Mouse (Mus musculus) kidney, postnatal 0 days (tissue): ENCODE measurements at regions not wholly inside any gene's neighbourhood (a gene's known extent, or its start where the extent isn't known, plus 50 kb on each side); places are given as distances from the start of the nearest gene placed in this dataset.

Experiments used
- ATAC-seq: fragments of 200-750 bp; cut with Nextera tagmentation; replicated peaks from 2 replicates; pipeline ENCODE4 v1.8.0; 2017; ENCODE audit warnings: low read depth, moderate number of reproducible peaks, moderate TSS enrichment, moderate library complexity; ENCODE audit not compliant: low FRiP score
- DNase-seq: peaks from one replicate; pipeline ENCODE4 v3.0.0-alpha.2; 2016; ENCODE audit warnings: low spot score
- H3K27ac ChIP-seq: fragments of 300-500 bp; sonication (generic); 2 replicates; pipeline ENCODE4 v1.5.1; 2014; ENCODE audit warnings: mild to moderate bottlenecking
- H3K27me3 ChIP-seq: fragments of 300-500 bp; sonication (generic); 2 replicates; pipeline ENCODE4 v1.6.1; 2014; ENCODE audit warnings: low read length, mixed read lengths; ENCODE audit not compliant: insufficient read depth
- H3K36me3 ChIP-seq: fragments of 300-500 bp; sonication (generic); 2 replicates; pipeline ENCODE4 v1.6.1; 2014; ENCODE audit warnings: low read length, mixed read lengths; ENCODE audit not compliant: insufficient read depth
- H3K4me1 ChIP-seq: fragments of 300-500 bp; sonication (generic); replicated peaks from 2 replicates; pipeline ENCODE4 v1.6.1; 2014; ENCODE audit warnings: antibody characterized with exemption, low read length, mixed read lengths; ENCODE audit not compliant: insufficient read depth
- H3K4me2 ChIP-seq: fragments of 300-500 bp; sonication (generic); 2 replicates; pipeline ENCODE4 v1.6.1; 2014; ENCODE audit warnings: mild to moderate bottlenecking, low read length, moderate library complexity, mixed read lengths
- H3K4me3 ChIP-seq: fragments of 300-500 bp; sonication (generic); replicated peaks from 2 replicates; pipeline ENCODE4 v1.5.1; 2014; ENCODE audit warnings: low read depth, low read length
- H3K9ac ChIP-seq: fragments of 300-500 bp; sonication (generic); 2 replicates; pipeline ENCODE4 v1.6.1; 2014; ENCODE audit warnings: low read depth, low read length
- H3K9me3 ChIP-seq: fragments of 300-500 bp; sonication (generic); replicated peaks from 2 replicates; pipeline ENCODE4 v1.6.1; 2016; ENCODE audit warnings: low read length, inconsistent platforms, mixed read lengths
- CTCF ChIP-seq: IDR thresholded peaks from 2 replicates; pipeline ENCODE4 v1.5.1; 2016; ENCODE audit warnings: antibody characterized with exemption, low read depth, mild to moderate bottlenecking, moderate library complexity
- WGBS: fragments of 180-500 bp; shearing (Covaris S2); extraction: QIAGEN DNeasy Blood & Tissue Kit; methylation state at CpG from one replicate; pipeline ENCODE4 v1.1.7; 2014; 5-methylcytosine and 5-hydroxymethylcytosine counted together

GRCm38 (mm10) chr12:10078341-10078740 is 291.4 kb upstream of the Nt5c1b start:
- Histone ChIP-seq H3K9ac (no peak overlapping the region), H3K27me3 (no peaks in the 10 kb centered on the region), H3K4me2 (no peak overlapping the region), H3K27ac (no peak overlapping the region), H3K4me1 (no peaks in the 10 kb centered on the region), H3K9me3 (no peaks in the 10 kb centered on the region), H3K36me3 (no peaks in the 10 kb centered on the region), H3K4me3 (no peak overlapping the region)
- peak; percentile 82 for DNase-seq
- no peak for TF ChIP-seq CTCF
- 42% methylated on average over 5 of the region's 5 CpGs for WGBS
- ATAC-seq: no peak

GRCm38 (mm10) chr12:10079482-10079881 is 290.3 kb upstream of the Nt5c1b start:
- TF ChIP-seq CTCF: no peak
- 49% methylated on average over 9 of the region's 9 CpGs for WGBS
- no peaks in the 10 kb centered on the region for H3K36me3 ChIP-seq
- no peaks in the 10 kb centered on the region for H3K27me3 ChIP-seq
- no peak overlapping the region for H3K27ac ChIP-seq
- ATAC-seq: no peak
- no peak overlapping the region for H3K4me3 ChIP-seq
- no peak overlapping the region for H3K4me2 ChIP-seq
- no peak overlapping the region for H3K9ac ChIP-seq
- H3K9me3 ChIP-seq: no peaks in the 10 kb centered on the region
- no peaks in the 10 kb centered on the region for H3K4me1 ChIP-seq
- DNase-seq: peak; percentile 59

GRCm38 (mm10) chr12:10112874-10113453 is 256.8 kb upstream of the Nt5c1b start:
- DNase-seq: peak; percentile 22
- no peak for TF ChIP-seq CTCF
- no peaks in the 10 kb centered on the region for H3K4me1 ChIP-seq
- 55% methylated on average over 1 of the region's 1 CpGs for WGBS
- no peaks in the 10 kb centered on the region for H3K36me3 ChIP-seq
- no peaks in the 10 kb centered on the region for H3K9me3 ChIP-seq
- no peaks in the 10 kb centered on the region for H3K27me3 ChIP-seq
- H3K4me3 ChIP-seq: no peak overlapping the region
- H3K27ac ChIP-seq: no peak overlapping the region
- H3K4me2 ChIP-seq: no peak overlapping the region
- no peak for ATAC-seq
- no peak overlapping the region for H3K9ac ChIP-seq

GRCm38 (mm10) chr12:10122102-10122501 is 247.7 kb upstream of the Nt5c1b start:
- Histone ChIP-seq H3K9me3 (no peaks in the 10 kb centered on the region), H3K27ac (no peak overlapping the region), H3K9ac (no peak overlapping the region), H3K36me3 (no peaks in the 10 kb centered on the region), H3K4me3 (no peak overlapping the region), H3K27me3 (no peaks in the 10 kb centered on the region), H3K4me2 (no peak overlapping the region), H3K4me1 (no peaks in the 10 kb centered on the region)
- no peak for ATAC-seq
- no peak for DNase-seq
- WGBS: 39% methylated on average over 2 of the region's 2 CpGs
- TF ChIP-seq CTCF: no peak

GRCm38 (mm10) chr12:10127995-10128573 is 241.7 kb upstream of the Nt5c1b start:
- Histone ChIP-seq H3K4me2 (no peak overlapping the region), H3K27ac (no peak overlapping the region), H3K36me3 (no peaks in the 10 kb centered on the region), H3K9ac (no peak overlapping the region), H3K9me3 (no peaks in the 10 kb centered on the region), H3K4me3 (no peak overlapping the region), H3K27me3 (no peaks in the 10 kb centered on the region), H3K4me1 (no peaks in the 10 kb centered on the region)
- TF ChIP-seq CTCF: no peak
- ATAC-seq (no peak; the same call in 1 of the 2 replicates), DNase-seq (peak; percentile 54)
- WGBS: 34% methylated on average over 3 of the region's 3 CpGs

GRCm38 (mm10) chr12:10134141-10134540 is 235.6 kb upstream of the Nt5c1b start:
- DNase-seq (no peak), ATAC-seq (no peak)
- 22% methylated on average over 3 of the region's 3 CpGs for WGBS
- Histone ChIP-seq H3K9me3 (no peaks in the 10 kb centered on the region), H3K4me3 (no peak overlapping the region), H3K4me1 (no peaks in the 10 kb centered on the region), H3K4me2 (no peak overlapping the region), H3K36me3 (no peaks in the 10 kb centered on the region), H3K27ac (no peak overlapping the region), H3K9ac (no peak overlapping the region), H3K27me3 (no peaks in the 10 kb centered on the region)
- TF ChIP-seq CTCF: no peak

GRCm38 (mm10) chr12:10135915-10136314 is 233.9 kb upstream of the Nt5c1b start:
- Histone ChIP-seq H3K36me3 (no peaks in the 10 kb centered on the region), H3K9me3 (no peaks in the 10 kb centered on the region), H3K9ac (no peak overlapping the region), H3K27me3 (no peaks in the 10 kb centered on the region), H3K4me2 (no peak overlapping the region), H3K4me1 (no peaks in the 10 kb centered on the region), H3K4me3 (no peak overlapping the region), H3K27ac (no peak overlapping the region)
- TF ChIP-seq CTCF: no peak
- DNase-seq (peak; percentile 78), ATAC-seq (no peak)
- WGBS: 7% methylated on average over 2 of the region's 2 CpGs
